Mouse (Mus musculus): Measurements from ENCODE around the gene Epb41l5. TPM values are rescaled to one million over a fixed set of nuclear protein-coding genes. Genes with fewer than 3 reads are reported as not detected.

The Epb41l5 gene
- polyA plus RNA-seq, 1 experiment from 2014 or later = 53.3 TPM

GRCm38 (mm10) chr1:119497346-119498004, 151.3 kb downstream of the Epb41l5 start:
- no peak overlapping the region for H3K4me2 ChIP-seq (ENCODE audit: low read depth, low read length, severe bottlenecking)
- H3K27ac ChIP-seq (ENCODE audit: low read depth, low read length) = no peak overlapping the region
- no peak overlapping the region for H3K4me3 ChIP-seq (ENCODE audit: low read depth, low read length)
- H3K9ac ChIP-seq (ENCODE audit: low read length) = no peak overlapping the region
- DNase-seq (ENCODE audit: low spot score) (no peak), ATAC-seq (replicated peaks; ENCODE audit: low FRiP score) (no peak)
- no peaks in the 10 kb centered on the region for H3K27me3 ChIP-seq (ENCODE audit: control insufficient read depth, insufficient read depth, low read length)
- no peaks in the 10 kb centered on the region for H3K9me3 ChIP-seq (ENCODE audit: control insufficient read depth, low read length)
- H3K36me3 ChIP-seq (ENCODE audit: control insufficient read depth, insufficient read depth, low read length) = no peaks in the 10 kb centered on the region
- WGBS = 70% methylated on average over 5 of the region's 5 CpGs
- H3K4me1 ChIP-seq (replicated peaks; ENCODE audit: control insufficient read depth, insufficient read depth, low read length) = no peaks in the 10 kb centered on the region; the same call in 1 of the 2 replicates

- H3K9me3 ChIP-seq (ENCODE audit: control insufficient read depth, low read length) = no peaks in the 10 kb centered on the region
- no peak overlapping the region for H3K27ac ChIP-seq (ENCODE audit: low read depth, low read length)
- WGBS = 88% methylated on average over 6 of the region's 6 CpGs
- no peak for DNase-seq (ENCODE audit: low spot score)
- H3K4me2 ChIP-seq (ENCODE audit: low read depth, low read length, severe bottlenecking) = no peak overlapping the region
- no peaks in the 10 kb centered on the region for H3K36me3 ChIP-seq (ENCODE audit: control insufficient read depth, insufficient read depth, low read length)
- no peak overlapping the region for H3K9ac ChIP-seq (ENCODE audit: low read length)
- no peak overlapping the region for H3K4me3 ChIP-seq (ENCODE audit: low read depth, low read length)
- no peaks in the 10 kb centered on the region; the same call in 1 of the 2 replicates for H3K4me1 ChIP-seq (replicated peaks; ENCODE audit: control insufficient read depth, insufficient read depth, low read length)
- no peaks in the 10 kb centered on the region for H3K27me3 ChIP-seq (ENCODE audit: control insufficient read depth, insufficient read depth, low read length)
- no peak for ATAC-seq (replicated peaks; ENCODE audit: low FRiP score)
These were observed 153.4 kb downstream of the Epb41l5 start for GRCm38 (mm10) chr1:119495396-119495775.

Other genes starting within 250 kb of the Epb41l5 start
- 0.63 and 0.81 TPM in 2 replicates for gene Inhbb, start 226.8 kb downstream of the Epb41l5 start, polyA plus RNA-seq (2014; fragmentation: Nextera tagmentation; extraction: Ambion mirVana)
- 74.1 and 74.2 TPM in 2 replicates for gene Ralb, start 144.2 kb downstream of the Epb41l5 start, polyA plus RNA-seq (2014; fragmentation: Nextera tagmentation; extraction: Ambion mirVana)
- 22.5 and 23.4 TPM in 2 replicates for gene Tmem185b, start 122.8 kb downstream of the Epb41l5 start, polyA plus RNA-seq (2014; fragmentation: Nextera tagmentation; extraction: Ambion mirVana)
- 12.1 and 19.4 TPM in 2 replicates for gene Ptpn4, start 188.6 kb upstream of the Epb41l5 start, polyA plus RNA-seq (2014; fragmentation: Nextera tagmentation; extraction: Ambion mirVana)